Mouse (Mus musculus): Measurements from ENCODE around the gene Trhde. TPM values are rescaled to one million over a fixed set of nuclear protein-coding genes. Genes with fewer than 3 reads are reported as not detected.

The Trhde gene
- 2.0 and 4.4 TPM in 2 replicates for polyA plus RNA-seq (2015; fragmentation: Nextera tagmentation; extraction: Ambion mirVana)

DNA sequence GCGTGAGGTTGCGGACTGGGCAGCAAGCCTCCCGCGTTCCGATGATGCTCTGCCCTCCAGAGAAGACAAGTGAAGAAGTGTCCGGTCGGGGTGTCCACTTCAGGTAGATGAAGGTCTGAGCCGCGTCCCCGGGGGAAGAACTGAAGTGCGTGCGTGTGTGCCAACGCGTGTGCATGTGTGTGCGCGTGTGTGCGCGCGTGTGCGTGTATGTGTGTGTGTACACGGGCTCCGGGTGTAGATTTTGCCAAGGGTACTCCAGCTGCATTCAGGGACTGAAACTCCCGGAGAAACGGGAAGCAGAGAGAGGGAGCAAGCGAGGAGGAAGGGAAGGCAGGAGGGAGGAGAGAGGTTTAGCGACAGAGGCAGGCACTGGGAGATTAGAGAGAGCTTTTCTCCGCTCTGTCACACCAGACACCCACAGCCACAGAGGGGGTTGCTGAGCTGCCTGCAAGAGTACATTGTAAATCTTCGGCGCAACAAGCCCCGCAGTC lies at the start of gene Trhde:
Gene Trhde, minus strand, starts transcription at position 147 of the 491 bp plus-strand sequence.
- Histone ChIP-seq H3K27me3 (replicated peaks; ENCODE audit: control insufficient read depth, insufficient read depth, low read length) (peaks cover 19% of the 10 kb centered on the region; the same call in 1 of the 2 replicates), H3K4me3 (replicated peaks; ENCODE audit: low read length) (peak within 1 kb of the TSS; percentile 73), H3K4me2 (ENCODE audit: low read length) (peak within 1 kb of the TSS; percentile 97), H3K4me1 (replicated peaks; ENCODE audit: control insufficient read depth, insufficient read depth, low read length) (peaks cover 16% of the 10 kb centered on the region), H3K27ac (ENCODE audit: low read length) (peak within 1 kb of the TSS; percentile 18; the same call in 1 of the 2 replicates), H3K36me3 (ENCODE audit: control insufficient read depth, insufficient read depth) (no peaks in the 10 kb centered on the region), H3K9me3 (ENCODE audit: control insufficient read depth, low read length) (no peaks in the 10 kb centered on the region), H3K9ac (replicated peaks; ENCODE audit: low read depth, low read length) (peak within 1 kb of the TSS; percentile 69)
- WGBS: 1% methylated on average over 30 of the region's 30 CpGs
- peak; percentile 39 for ATAC-seq

GRCm38 (mm10) chr10:114841966-114842365 lies 39.9 kb upstream of the Trhde start:
- no peak for ATAC-seq

DNA sequence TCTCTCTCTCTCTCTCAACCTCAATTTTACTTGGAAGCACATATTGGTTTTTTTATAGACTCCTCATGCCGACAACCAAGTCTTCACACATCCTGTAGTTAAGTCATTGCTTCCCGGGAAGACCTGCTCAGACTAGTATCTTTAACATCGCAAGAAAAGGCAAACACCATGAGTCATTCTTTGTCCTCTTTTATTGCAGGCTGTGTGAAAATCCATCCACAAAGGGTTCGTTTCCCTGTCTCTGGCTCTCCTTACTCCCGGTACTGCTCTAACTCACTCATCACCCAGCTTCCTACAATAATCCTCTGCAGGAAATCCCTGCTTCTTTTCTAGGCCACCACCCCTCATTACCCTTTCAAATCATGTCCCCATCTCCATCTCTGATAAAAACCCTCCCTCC lies 39.3 kb upstream of the Trhde start:
- H3K4me3 ChIP-seq (replicated peaks; ENCODE audit: low read length): no peak overlapping the region

More at GRCm38 (mm10) chr10:114841966-114842365, 39.9 kb upstream of the Trhde start:
- Histone ChIP-seq H3K9ac (replicated peaks; ENCODE audit: low read depth, low read length) (no peak overlapping the region), H3K27me3 (replicated peaks; ENCODE audit: control insufficient read depth, insufficient read depth, low read length) (no peaks in the 10 kb centered on the region), H3K4me2 (ENCODE audit: low read length) (no peak overlapping the region), H3K27ac (ENCODE audit: low read length) (no peak overlapping the region), H3K4me1 (replicated peaks; ENCODE audit: control insufficient read depth, insufficient read depth, low read length) (no peaks in the 10 kb centered on the region), H3K36me3 (ENCODE audit: control insufficient read depth, insufficient read depth) (no peaks in the 10 kb centered on the region), H3K9me3 (ENCODE audit: control insufficient read depth, low read length) (no peaks in the 10 kb centered on the region), H3K4me3 (replicated peaks; ENCODE audit: low read length) (no peak overlapping the region)
- WGBS: 93% methylated on average over 12 of the region's 12 CpGs

GRCm38 (mm10) chr10:114831313-114831712 lies 29.2 kb upstream of the Trhde start:
- Histone ChIP-seq H3K4me1 (replicated peaks; ENCODE audit: control insufficient read depth, insufficient read depth, low read length) (no peaks in the 10 kb centered on the region), H3K9ac (replicated peaks; ENCODE audit: low read depth, low read length) (no peak overlapping the region), H3K9me3 (ENCODE audit: control insufficient read depth, low read length) (no peaks in the 10 kb centered on the region), H3K27ac (ENCODE audit: low read length) (no peak overlapping the region), H3K4me3 (replicated peaks; ENCODE audit: low read length) (no peak overlapping the region), H3K36me3 (ENCODE audit: control insufficient read depth, insufficient read depth) (no peaks in the 10 kb centered on the region), H3K27me3 (replicated peaks; ENCODE audit: control insufficient read depth, insufficient read depth, low read length) (no peaks in the 10 kb centered on the region), H3K4me2 (ENCODE audit: low read length) (no peak overlapping the region)
- no peak for ATAC-seq
- 51% methylated on average over 7 of the region's 7 CpGs for WGBS

More for the DNA sequence above, 39.3 kb upstream of the Trhde start:
- Histone ChIP-seq H3K36me3 (ENCODE audit: control insufficient read depth, insufficient read depth) (no peaks in the 10 kb centered on the region), H3K27me3 (replicated peaks; ENCODE audit: control insufficient read depth, insufficient read depth, low read length) (no peaks in the 10 kb centered on the region), H3K4me1 (replicated peaks; ENCODE audit: control insufficient read depth, insufficient read depth, low read length) (no peaks in the 10 kb centered on the region), H3K27ac (ENCODE audit: low read length) (no peak overlapping the region), H3K9ac (replicated peaks; ENCODE audit: low read depth, low read length) (no peak overlapping the region), H3K9me3 (ENCODE audit: control insufficient read depth, low read length) (no peaks in the 10 kb centered on the region), H3K4me2 (ENCODE audit: low read length) (no peak overlapping the region)
- 62% methylated on average over 5 of the region's 5 CpGs for WGBS
- ATAC-seq: no peak

DNA sequence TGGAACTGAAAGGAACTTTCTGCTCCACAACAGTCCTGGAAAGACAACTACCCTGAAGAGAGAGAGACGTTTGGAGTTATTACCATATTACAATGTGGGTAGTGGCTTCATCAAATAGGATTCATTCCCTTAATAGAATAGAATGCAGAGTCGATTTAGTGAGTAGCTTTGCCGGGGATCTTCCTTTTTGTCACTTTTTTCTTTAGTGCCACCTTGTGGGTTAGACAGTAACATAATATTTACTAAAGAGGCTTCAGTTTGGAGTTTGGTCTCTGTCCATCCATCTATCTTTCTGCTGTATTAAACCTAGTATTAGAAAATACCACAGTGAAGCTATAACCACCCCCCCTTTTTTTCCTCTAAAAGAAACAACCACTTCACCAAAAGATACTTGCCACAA lies 6.7 kb upstream of the Trhde start:
- Histone ChIP-seq H3K4me3 (replicated peaks; ENCODE audit: low read length) (no peak overlapping the region), H3K36me3 (ENCODE audit: control insufficient read depth, insufficient read depth) (no peaks in the 10 kb centered on the region), H3K4me1 (replicated peaks; ENCODE audit: control insufficient read depth, insufficient read depth, low read length) (no peaks in the 10 kb centered on the region), H3K27ac (ENCODE audit: low read length) (no peak overlapping the region), H3K27me3 (replicated peaks; ENCODE audit: control insufficient read depth, insufficient read depth, low read length) (no peaks in the 10 kb centered on the region), H3K4me2 (ENCODE audit: low read length) (no peak overlapping the region), H3K9ac (replicated peaks; ENCODE audit: low read depth, low read length) (no peak overlapping the region), H3K9me3 (ENCODE audit: control insufficient read depth, low read length) (no peaks in the 10 kb centered on the region)
- no peak for ATAC-seq
- WGBS: 50% methylated on average over 3 of the region's 3 CpGs

DNA sequence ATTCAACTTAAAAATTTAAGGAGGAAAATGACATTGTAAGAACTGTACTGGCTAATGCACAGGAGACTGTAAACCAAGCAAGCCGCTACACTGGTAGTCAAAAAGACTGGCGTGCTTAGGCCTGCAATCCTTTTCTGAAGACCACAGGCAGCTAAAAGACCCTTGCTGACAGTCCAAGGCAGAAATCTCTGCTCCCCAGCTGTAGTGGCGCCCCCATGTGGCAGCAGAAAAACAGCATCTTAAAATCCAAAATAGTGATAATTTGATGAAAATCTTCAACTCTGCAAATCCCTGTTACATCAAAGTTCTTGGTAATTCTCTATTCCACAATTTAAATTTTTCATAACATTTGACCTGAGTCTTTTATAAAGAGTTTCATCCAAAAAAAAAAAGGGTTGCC lies 3.8 kb upstream of the Trhde start:
- peaks cover 11% of the 10 kb centered on the region for H3K4me1 ChIP-seq (replicated peaks; ENCODE audit: control insufficient read depth, insufficient read depth, low read length)
- no peaks in the 10 kb centered on the region for H3K36me3 ChIP-seq (ENCODE audit: control insufficient read depth, insufficient read depth)
- no peak overlapping the region for H3K4me2 ChIP-seq (ENCODE audit: low read length)
- H3K27me3 ChIP-seq (replicated peaks; ENCODE audit: control insufficient read depth, insufficient read depth, low read length): peaks cover 8% of the 10 kb centered on the region; the same call in 1 of the 2 replicates
- no peak overlapping the region for H3K4me3 ChIP-seq (replicated peaks; ENCODE audit: low read length)
- no peak overlapping the region for H3K27ac ChIP-seq (ENCODE audit: low read length)
- no peak overlapping the region for H3K9ac ChIP-seq (replicated peaks; ENCODE audit: low read depth, low read length)
- H3K9me3 ChIP-seq (ENCODE audit: control insufficient read depth, low read length): no peaks in the 10 kb centered on the region
- no peak for ATAC-seq
- 35% methylated on average over 3 of the region's 3 CpGs for WGBS

- Histone ChIP-seq H3K36me3 (ENCODE audit: control insufficient read depth, insufficient read depth) (no peaks in the 10 kb centered on the region), H3K27me3 (replicated peaks; ENCODE audit: control insufficient read depth, insufficient read depth, low read length) (peaks cover 19% of the 10 kb centered on the region; the same call in 1 of the 2 replicates), H3K4me3 (replicated peaks; ENCODE audit: low read length) (peak overlapping the region; percentile 73), H3K9me3 (ENCODE audit: control insufficient read depth, low read length) (no peaks in the 10 kb centered on the region), H3K9ac (replicated peaks; ENCODE audit: low read depth, low read length) (peak overlapping the region; percentile 69), H3K4me1 (replicated peaks; ENCODE audit: control insufficient read depth, insufficient read depth, low read length) (peaks cover 16% of the 10 kb centered on the region), H3K4me2 (ENCODE audit: low read length) (peak overlapping the region; percentile 97), H3K27ac (ENCODE audit: low read length) (no peak overlapping the region; the same call in 1 of the 2 replicates)
- under 1% methylated on average over 65 of the region's 66 CpGs for WGBS
- peak; percentile 82 for ATAC-seq
These were observed 498 bp downstream of the Trhde start for GRCm38 (mm10) chr10:114801457-114802160.

DNA sequence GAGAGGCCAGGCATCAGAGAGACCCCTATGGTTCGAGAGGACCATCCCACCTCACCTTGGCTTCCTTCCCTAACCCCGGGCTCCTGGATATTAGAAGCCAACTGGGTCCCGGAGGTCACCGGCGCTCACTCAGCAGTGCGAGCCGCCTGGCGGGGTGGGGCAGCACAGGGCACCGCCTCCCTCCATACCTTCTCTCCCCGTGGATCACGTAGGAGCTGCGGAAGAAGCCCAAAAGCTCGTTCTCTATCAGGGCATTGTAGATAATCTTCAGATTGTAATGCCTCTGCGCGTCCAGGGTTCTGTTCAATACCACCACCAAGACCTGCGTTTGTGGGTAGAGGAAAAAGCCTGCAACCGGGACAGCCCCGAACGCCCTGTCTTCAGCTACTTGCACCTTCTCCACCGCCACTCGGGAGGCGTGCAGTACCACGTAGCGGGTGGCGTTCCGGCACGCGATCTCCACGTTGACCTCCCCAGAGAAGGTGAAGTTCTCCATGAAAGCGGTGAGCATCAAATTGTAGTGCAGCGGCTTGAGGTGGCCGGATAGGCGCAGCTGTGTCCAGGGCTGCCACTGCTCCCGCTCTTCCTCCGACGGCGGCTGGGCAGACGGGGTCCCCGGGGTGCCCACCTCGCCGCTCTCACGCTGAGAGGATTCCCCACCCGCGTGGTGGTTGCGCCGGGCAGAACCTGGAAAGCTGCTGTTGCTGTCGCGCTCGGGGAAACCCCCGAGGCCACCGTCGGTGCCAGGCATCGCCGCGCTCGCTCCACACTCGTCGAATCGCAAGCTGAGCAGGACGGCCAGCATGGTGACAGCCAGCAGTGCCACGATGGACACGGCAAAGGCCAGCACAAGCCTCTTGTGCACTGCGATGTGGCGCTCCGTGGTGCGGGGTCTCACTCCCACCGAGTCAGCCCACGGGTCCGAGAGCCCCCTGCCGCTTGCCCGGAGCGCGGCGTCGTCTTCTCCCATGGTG lies 1.5 kb downstream of the Trhde start:
- Histone ChIP-seq H3K4me2 (ENCODE audit: low read length) (peak overlapping the region; percentile 97), H3K9ac (replicated peaks; ENCODE audit: low read depth, low read length) (peak overlapping the region; percentile 69), H3K27me3 (replicated peaks; ENCODE audit: control insufficient read depth, insufficient read depth, low read length) (peaks cover 19% of the 10 kb centered on the region; the same call in 1 of the 2 replicates), H3K4me3 (replicated peaks; ENCODE audit: low read length) (peak overlapping the region; percentile 73), H3K36me3 (ENCODE audit: control insufficient read depth, insufficient read depth) (no peaks in the 10 kb centered on the region), H3K4me1 (replicated peaks; ENCODE audit: control insufficient read depth, insufficient read depth, low read length) (peaks cover 16% of the 10 kb centered on the region), H3K9me3 (ENCODE audit: control insufficient read depth, low read length) (no peaks in the 10 kb centered on the region), H3K27ac (ENCODE audit: low read length) (no peak overlapping the region)
- WGBS: 6% methylated on average over 70 of the region's 75 CpGs
- ATAC-seq: peak; percentile 25

GRCm38 (mm10) chr10:114799481-114799880 lies 2.6 kb downstream of the Trhde start:
- peaks cover 19% of the 10 kb centered on the region; the same call in 1 of the 2 replicates for H3K27me3 ChIP-seq (replicated peaks; ENCODE audit: control insufficient read depth, insufficient read depth, low read length)
- peaks cover 16% of the 10 kb centered on the region for H3K4me1 ChIP-seq (replicated peaks; ENCODE audit: control insufficient read depth, insufficient read depth, low read length)
- 0 out of 2 replicates have a peak overlapping the region, but pooled peaks have one; percentile 3 for H3K4me3 ChIP-seq (replicated peaks; ENCODE audit: low read length)
- no peak overlapping the region; the same call in 1 of the 2 replicates for H3K4me2 ChIP-seq (ENCODE audit: low read length)
- no peaks in the 10 kb centered on the region for H3K36me3 ChIP-seq (ENCODE audit: control insufficient read depth, insufficient read depth)
- WGBS: 91% methylated on average over 4 of the region's 4 CpGs
- no peak overlapping the region for H3K9ac ChIP-seq (replicated peaks; ENCODE audit: low read depth, low read length)
- no peak overlapping the region for H3K27ac ChIP-seq (ENCODE audit: low read length)
- no peak for ATAC-seq
- H3K9me3 ChIP-seq (ENCODE audit: control insufficient read depth, low read length): no peaks in the 10 kb centered on the region
